Mouse (Mus musculus) midbrain, embryonic 16.5 days (tissue): ENCODE measurements at regions not wholly inside any gene's neighbourhood (a gene's known extent, or its start where the extent isn't known, plus 50 kb on each side); places are given as distances from the start of the nearest gene placed in this dataset.

Source experiments
- ATAC-seq: fragments of 200-750 bp; cut with Nextera tagmentation; 2 replicates; pipeline ENCODE4 v1.8.0; 2017; ENCODE audit warnings: moderate TSS enrichment
- H3K27ac ChIP-seq: fragments of 300-500 bp; sonication (generic); 2 replicates; pipeline ENCODE4 v1.5.1; 2014; ENCODE audit warnings: mild to moderate bottlenecking, low read length, mixed read lengths
- H3K27me3 ChIP-seq: fragments of 300-500 bp; sonication (generic); 2 replicates; pipeline ENCODE4 v1.6.1; 2014; ENCODE audit warnings: low read depth, low read length, mixed read lengths; ENCODE audit not compliant: control insufficient read depth, insufficient read depth
- H3K36me3 ChIP-seq: fragments of 300-500 bp; sonication (generic); 2 replicates; pipeline ENCODE4 v1.6.1; 2014; ENCODE audit warnings: mild to moderate bottlenecking, low read length, moderate library complexity, mixed read lengths; ENCODE audit not compliant: control insufficient read depth, insufficient read depth
- H3K4me1 ChIP-seq: fragments of 300-500 bp; sonication (generic); 2 replicates; pipeline ENCODE4 v1.6.1; 2014; ENCODE audit warnings: mild to moderate bottlenecking, low read length, mixed read lengths; ENCODE audit not compliant: control insufficient read depth, insufficient read depth
- H3K4me2 ChIP-seq: fragments of 300-500 bp; sonication (generic); 2 replicates; pipeline ENCODE4 v1.6.1; 2014; ENCODE audit warnings: mild to moderate bottlenecking, low read length, mixed read lengths
- H3K4me3 ChIP-seq: fragments of 300-500 bp; sonication (generic); 2 replicates; pipeline ENCODE4 v1.5.1; 2014; ENCODE audit warnings: low read depth, mild to moderate bottlenecking, low read length, moderate library complexity, mixed read lengths
- H3K9ac ChIP-seq: fragments of 300-500 bp; sonication (generic); 2 replicates; pipeline ENCODE4 v1.6.1; 2014; ENCODE audit warnings: low read depth, low read length, mixed read lengths
- H3K9me3 ChIP-seq: fragments of 300-500 bp; sonication (generic); replicated peaks from 2 replicates; pipeline ENCODE4 v1.6.1; 2014; ENCODE audit warnings: mild to moderate bottlenecking, low read length, mixed read lengths; ENCODE audit not compliant: control insufficient read depth, poor library complexity, severe bottlenecking
- WGBS: fragments of 180-500 bp; shearing (Covaris S2); extraction: QIAGEN DNeasy Blood & Tissue Kit; methylation state at CpG from one replicate; pipeline ENCODE4 v1.1.7; 2014; 5-methylcytosine and 5-hydroxymethylcytosine counted together

DNA sequence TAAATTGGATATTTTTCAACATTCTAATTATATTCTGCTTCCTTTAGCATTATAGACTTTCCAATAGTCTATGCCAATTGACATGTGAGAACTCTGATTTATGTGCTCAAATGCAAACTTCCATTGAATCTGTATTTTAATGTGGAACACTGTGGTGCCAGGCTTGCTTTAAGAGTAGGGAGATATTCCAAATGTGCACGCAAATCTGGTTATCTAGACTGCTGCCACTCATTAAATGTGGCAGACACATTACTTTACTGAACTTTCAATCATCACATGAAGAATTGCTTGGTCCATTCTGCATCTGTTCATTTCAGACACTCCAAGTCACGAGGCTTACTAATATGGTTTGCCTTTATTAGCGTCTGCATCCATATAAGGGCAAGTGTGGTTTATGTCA lies 399.0 kb downstream of the Tecrl start:
- WGBS = 89% methylated on average over 3 of the region's 3 CpGs
- Histone ChIP-seq H3K4me3 (no peak overlapping the region), H3K4me2 (no peak overlapping the region), H3K27me3 (no peaks in the 10 kb centered on the region), H3K36me3 (no peaks in the 10 kb centered on the region), H3K9ac (no peak overlapping the region), H3K9me3 (no peaks in the 10 kb centered on the region), H3K4me1 (no peaks in the 10 kb centered on the region), H3K27ac (no peak overlapping the region)
- ATAC-seq = no peak

DNA sequence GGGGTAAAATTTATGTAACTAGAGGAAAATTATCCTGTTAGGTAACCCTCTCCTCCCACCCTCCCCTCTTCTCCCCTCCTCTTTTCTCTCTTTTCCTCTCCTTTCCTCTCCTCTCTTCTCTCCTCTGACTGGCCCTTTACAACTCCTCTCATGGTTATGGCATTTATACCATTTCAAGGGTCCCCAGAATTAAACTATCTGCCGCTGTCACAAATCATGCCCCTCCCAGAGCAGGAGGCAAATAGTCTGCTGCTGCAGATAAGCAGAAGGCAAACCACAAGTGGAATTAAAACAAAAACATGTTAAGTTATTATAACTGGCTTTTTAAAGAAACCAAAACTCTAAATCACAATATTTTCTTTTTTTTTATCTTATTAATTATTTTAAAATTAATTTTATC lies 407.9 kb downstream of the Tecrl start:
- H3K9ac ChIP-seq = no peak overlapping the region
- H3K36me3 ChIP-seq = no peaks in the 10 kb centered on the region
- H3K27ac ChIP-seq = no peak overlapping the region
- WGBS = 83% methylated on average over 1 of the region's 1 CpGs
- H3K27me3 ChIP-seq = no peaks in the 10 kb centered on the region
- no peaks in the 10 kb centered on the region for H3K9me3 ChIP-seq
- ATAC-seq = no peak
- H3K4me3 ChIP-seq = no peak overlapping the region
- no peak overlapping the region for H3K4me2 ChIP-seq
- no peaks in the 10 kb centered on the region for H3K4me1 ChIP-seq

DNA sequence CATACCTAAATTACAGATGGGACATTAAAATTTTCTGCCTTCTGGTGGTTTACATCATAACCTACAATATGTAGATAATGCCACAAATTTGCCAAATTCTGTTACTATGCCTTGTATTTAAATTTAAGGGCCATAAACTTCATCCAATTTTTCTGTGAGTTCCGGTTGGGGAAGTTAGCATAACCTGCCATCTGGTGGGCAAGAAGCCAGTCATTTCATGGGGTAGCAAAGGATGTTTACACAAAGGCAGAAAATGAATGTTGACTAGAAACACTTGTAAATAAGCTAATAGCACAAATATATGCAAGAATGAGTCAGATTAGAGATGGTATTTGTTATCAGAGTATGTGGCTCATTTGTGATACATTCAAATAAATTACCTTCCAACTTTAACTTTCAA lies 415.2 kb downstream of the Tecrl start:
- Histone ChIP-seq H3K9me3 (no peaks in the 10 kb centered on the region), H3K36me3 (no peaks in the 10 kb centered on the region), H3K4me3 (no peak overlapping the region), H3K4me1 (no peaks in the 10 kb centered on the region), H3K27ac (no peak overlapping the region), H3K27me3 (no peaks in the 10 kb centered on the region), H3K9ac (no peak overlapping the region), H3K4me2 (no peak overlapping the region)
- no peak for ATAC-seq
- WGBS = 83% methylated on average over 1 of the region's 1 CpGs

DNA sequence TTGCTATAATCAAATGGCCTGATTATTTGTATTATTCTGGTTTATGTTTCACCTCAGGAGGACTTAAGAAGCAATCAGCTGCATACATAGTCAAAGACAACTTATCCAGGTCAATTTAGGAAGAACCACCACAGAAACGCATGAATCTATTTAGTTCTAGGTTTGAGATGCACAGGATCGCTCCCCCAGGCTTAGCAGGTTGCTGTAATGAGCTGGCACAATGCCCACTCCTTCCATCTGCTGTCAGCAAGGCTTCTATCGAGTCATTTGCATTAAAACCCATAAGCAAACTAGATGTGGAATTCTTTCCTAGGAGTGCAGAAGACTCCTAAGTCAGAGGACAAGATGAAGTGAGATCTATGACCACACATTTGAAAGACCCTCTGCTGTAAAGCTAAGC lies 455.6 kb downstream of the Tecrl start:
- no peak for ATAC-seq

DNA sequence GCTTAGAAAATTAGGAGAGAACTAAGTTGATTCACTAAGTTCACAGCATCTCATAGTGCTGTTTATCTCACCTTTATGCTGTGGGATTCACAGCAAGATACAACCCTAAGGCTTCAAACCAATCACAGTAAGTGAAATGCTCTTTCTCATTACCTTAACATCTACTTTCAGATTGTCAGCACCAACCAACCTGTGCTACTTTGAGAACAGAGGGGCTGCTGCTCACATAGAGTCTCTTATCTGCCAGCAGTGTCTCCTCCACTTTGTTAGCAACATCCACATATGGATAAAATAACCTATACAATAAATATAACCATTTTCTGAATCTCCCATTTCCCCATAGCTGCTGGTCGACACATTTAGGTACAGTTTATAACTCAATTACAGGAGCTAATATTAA lies 456.1 kb downstream of the Tecrl start:
- no peak overlapping the region for H3K9ac ChIP-seq
- H3K4me2 ChIP-seq = no peak overlapping the region
- H3K27ac ChIP-seq = no peak overlapping the region
- H3K4me1 ChIP-seq = no peaks in the 10 kb centered on the region
- no peaks in the 10 kb centered on the region for H3K36me3 ChIP-seq
- H3K27me3 ChIP-seq = no peaks in the 10 kb centered on the region
- no peaks in the 10 kb centered on the region for H3K9me3 ChIP-seq
- WGBS = 76% methylated on average over 1 of the region's 1 CpGs
- no peak overlapping the region for H3K4me3 ChIP-seq
- no peak for ATAC-seq

More for the DNA sequence above, 455.6 kb downstream of the Tecrl start:
- WGBS = 42% methylated on average over 3 of the region's 3 CpGs
- no peak overlapping the region for H3K4me3 ChIP-seq
- no peaks in the 10 kb centered on the region for H3K36me3 ChIP-seq
- no peak overlapping the region for H3K9ac ChIP-seq
- no peak overlapping the region for H3K4me2 ChIP-seq
- no peaks in the 10 kb centered on the region for H3K9me3 ChIP-seq
- no peaks in the 10 kb centered on the region for H3K4me1 ChIP-seq
- no peaks in the 10 kb centered on the region for H3K27me3 ChIP-seq
- H3K27ac ChIP-seq = no peak overlapping the region

DNA sequence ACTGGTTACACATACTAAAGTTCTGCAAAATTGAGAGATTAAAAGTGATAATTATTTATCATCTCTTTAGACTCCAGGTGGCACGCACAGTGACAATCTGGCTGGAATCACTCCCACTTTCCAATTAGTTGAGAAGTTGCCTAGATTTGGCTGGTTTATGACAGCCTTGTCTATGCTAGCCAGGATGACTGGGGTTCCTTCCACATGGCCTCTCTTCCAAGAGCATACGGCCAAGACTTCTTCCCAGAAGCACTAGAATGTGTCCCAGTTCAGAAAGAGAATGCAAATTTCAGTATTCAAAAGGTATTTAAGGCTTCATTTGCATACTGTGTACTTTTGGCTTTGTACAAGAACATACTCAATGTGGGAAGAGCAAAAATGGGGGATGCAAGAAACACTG lies 456.6 kb downstream of the Tecrl start:
- Histone ChIP-seq H3K4me2 (no peak overlapping the region), H3K4me3 (no peak overlapping the region), H3K27ac (no peak overlapping the region), H3K36me3 (no peaks in the 10 kb centered on the region), H3K9me3 (no peaks in the 10 kb centered on the region), H3K9ac (no peak overlapping the region), H3K27me3 (no peaks in the 10 kb centered on the region), H3K4me1 (no peaks in the 10 kb centered on the region)
- 71% methylated on average over 2 of the region's 2 CpGs for WGBS
- ATAC-seq = no peak

DNA sequence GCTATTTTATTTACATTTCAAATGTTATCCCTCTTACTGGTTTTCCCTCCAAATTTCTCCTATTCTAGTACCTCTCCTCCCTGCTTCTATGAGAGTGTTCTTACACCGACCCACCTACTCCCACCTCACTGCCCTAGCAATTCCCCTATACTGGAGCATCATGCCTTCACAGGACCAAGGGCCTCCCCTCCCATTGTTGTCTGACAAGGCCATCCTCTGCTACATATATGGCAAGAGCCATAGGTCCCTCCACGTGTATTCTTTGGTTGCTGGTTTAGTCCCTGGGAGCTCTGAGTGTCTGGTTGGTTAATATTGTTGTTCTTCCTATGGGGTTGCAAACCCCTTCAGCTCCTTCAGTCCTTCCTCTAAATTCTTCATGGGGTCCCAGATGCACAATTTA lies 485.7 kb downstream of the Tecrl start:
- 84% methylated on average over 2 of the region's 2 CpGs for WGBS
- no peaks in the 10 kb centered on the region for H3K4me1 ChIP-seq
- H3K4me3 ChIP-seq = no peak overlapping the region
- no peak for ATAC-seq
- no peak overlapping the region for H3K27ac ChIP-seq
- H3K27me3 ChIP-seq = no peaks in the 10 kb centered on the region
- H3K9ac ChIP-seq = no peak overlapping the region
- no peaks in the 10 kb centered on the region for H3K9me3 ChIP-seq
- H3K36me3 ChIP-seq = no peaks in the 10 kb centered on the region
- no peak overlapping the region for H3K4me2 ChIP-seq

DNA sequence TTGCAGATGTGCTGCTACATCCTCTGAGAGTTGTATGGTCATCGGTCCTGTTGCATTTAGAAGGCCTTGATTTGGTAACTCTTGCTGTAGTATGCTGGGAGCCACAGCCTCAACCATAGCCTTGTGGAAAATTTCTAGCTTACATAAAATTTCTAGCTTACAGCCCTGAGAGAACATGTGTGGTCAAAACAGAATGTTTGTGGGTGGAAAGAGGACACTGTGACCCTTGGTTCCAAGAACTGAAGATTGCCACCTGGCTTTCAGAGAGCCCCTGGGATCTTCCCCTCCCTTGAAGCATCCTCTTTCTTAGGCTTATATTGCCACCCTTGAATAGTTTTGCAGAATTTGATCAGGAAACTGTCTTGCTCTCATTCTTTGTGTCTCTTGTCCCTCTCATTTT lies 490.6 kb downstream of the Tecrl start:
- Histone ChIP-seq H3K4me1 (no peaks in the 10 kb centered on the region), H3K27ac (no peak overlapping the region), H3K36me3 (no peaks in the 10 kb centered on the region), H3K9ac (no peak overlapping the region), H3K4me2 (no peak overlapping the region), H3K27me3 (no peaks in the 10 kb centered on the region), H3K9me3 (no peaks in the 10 kb centered on the region), H3K4me3 (no peak overlapping the region)
- no peak for ATAC-seq
- 94% methylated on average over 1 of the region's 1 CpGs for WGBS

DNA sequence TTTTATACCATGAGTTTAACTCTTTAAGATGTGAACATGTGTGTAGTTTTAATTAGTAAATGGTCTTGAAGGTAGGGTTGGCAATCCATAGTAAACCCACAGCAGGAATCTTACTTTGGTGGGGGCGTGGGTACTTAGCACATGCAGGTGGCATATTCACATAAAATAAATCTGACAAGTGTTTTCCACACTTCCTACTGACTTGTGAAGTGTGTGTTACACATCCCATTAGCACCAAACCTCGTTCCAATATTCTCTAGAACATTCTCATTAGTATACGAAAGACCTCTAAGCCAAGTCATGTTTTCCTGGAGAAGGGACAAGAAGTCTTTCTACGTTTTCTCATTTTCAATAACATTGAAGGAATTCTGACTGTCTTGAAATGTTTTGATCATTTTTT lies 529.7 kb downstream of the Tecrl start:
- no peak overlapping the region for H3K27ac ChIP-seq
- H3K36me3 ChIP-seq = no peaks in the 10 kb centered on the region
- WGBS = 83% methylated on average over 4 of the region's 4 CpGs
- no peak for ATAC-seq
- H3K4me1 ChIP-seq = no peaks in the 10 kb centered on the region
- no peaks in the 10 kb centered on the region for H3K9me3 ChIP-seq
- H3K27me3 ChIP-seq = no peaks in the 10 kb centered on the region
- no peak overlapping the region for H3K9ac ChIP-seq
- no peak overlapping the region for H3K4me2 ChIP-seq
- H3K4me3 ChIP-seq = no peak overlapping the region

DNA sequence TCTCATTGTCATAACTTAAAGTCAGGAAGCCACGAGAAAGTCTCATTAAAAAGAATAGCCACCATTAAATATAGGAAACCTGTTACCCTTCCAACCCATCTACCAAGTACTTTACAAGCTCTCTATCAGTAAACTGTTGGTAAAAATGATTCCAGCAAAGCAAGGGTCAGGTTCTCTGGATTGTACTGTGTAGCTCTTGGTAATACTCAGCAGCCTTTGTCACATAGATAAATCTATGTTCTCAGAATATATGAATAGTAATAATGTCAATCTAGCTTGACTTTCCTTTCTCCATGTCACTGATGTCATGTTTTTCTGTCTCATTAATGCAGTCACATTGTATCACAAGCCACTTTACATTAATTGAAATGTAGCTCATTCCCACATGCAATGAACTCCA lies 561.8 kb downstream of the Tecrl start:
- H3K4me2 ChIP-seq = no peak overlapping the region
- no peak for ATAC-seq
- no peaks in the 10 kb centered on the region for H3K36me3 ChIP-seq
- 78% methylated on average over 1 of the region's 1 CpGs for WGBS
- H3K9me3 ChIP-seq = no peaks in the 10 kb centered on the region
- H3K4me1 ChIP-seq = no peaks in the 10 kb centered on the region
- no peaks in the 10 kb centered on the region for H3K27me3 ChIP-seq
- no peak overlapping the region for H3K4me3 ChIP-seq
- H3K9ac ChIP-seq = no peak overlapping the region
- H3K27ac ChIP-seq = no peak overlapping the region
